Comparison of ENCODE assay signal across 15 mouse cellular contexts in the genomic region with DNA sequence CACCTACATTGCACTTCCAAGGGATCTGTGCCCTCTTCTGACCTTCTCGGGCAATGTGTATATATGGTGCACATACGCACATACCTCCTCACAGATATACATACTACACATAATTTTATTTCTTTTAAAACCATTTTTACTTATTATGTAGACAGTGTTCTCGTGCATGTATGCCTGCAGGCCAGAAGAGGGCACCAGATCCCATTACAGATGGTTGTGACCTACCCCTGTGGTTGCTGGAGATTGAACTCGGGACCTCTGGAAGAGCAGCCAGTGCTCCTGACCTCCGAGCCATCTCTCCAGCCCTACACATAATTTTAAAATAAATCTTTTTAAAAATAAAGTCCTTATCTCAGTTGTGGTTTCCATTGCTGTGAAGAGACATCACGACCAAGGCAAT. TPM values are rescaled to one million over a fixed set of nuclear protein-coding genes. Genes with fewer than 3 reads are reported as not detected.
DNase-seq lines count a peak whose midpoint lies in the region; TF ChIP-seq lines count a peak whose summit lies in the region.
"Had no signal": no experiment of that assay in that cellular context is flagged by ENCODE, and none has a peak within 500 bp of the region (broad histone marks: within the 10 kb centered on the region; RNA-seq: fewer than 3 reads in every experiment).

No protein-coding gene starts in this region.

- no peak for TF ChIP-seq POLR2A in lung, adult 2 months (IDR thresholded peaks at IDR 0.05; ENCODE audit: borderline replicate concordance, extremely low read depth, low read depth, low read length)
- TF ChIP-seq POLR2A in brain, embryonic 14.5 days (IDR thresholded peaks at IDR 0.05; ENCODE audit: borderline replicate concordance, extremely low read depth, insufficient read depth, insufficient read length, poor library complexity, severe bottlenecking) = no peak

- peaks cover 3% of the 10 kb centered on the region; the same call in 1 of the 2 replicates for H3K4me1 ChIP-seq in lung, adult 2 months (ENCODE audit: control insufficient read depth, insufficient read depth, low read length)
- peaks cover 12% of the 10 kb centered on the region for H3K4me1 ChIP-seq in limb, embryonic 10.5 days

- no peaks in the 10 kb centered on the region for H3K9me3 ChIP-seq in limb, embryonic 10.5 days (replicated peaks)
- H3K9me3 ChIP-seq: limb, embryonic 12.5 days had no signal

- H3K27me3 ChIP-seq in limb, embryonic 10.5 days (ENCODE audit: low read depth, poor library complexity, severe bottlenecking) = no peaks in the 10 kb centered on the region
- H3K27me3 ChIP-seq: limb, embryonic 12.5 days had no signal

- intact Hi-C loops in gastrocnemius, adult 2 months (cut with DNase I) = no loop called here

- H3K4me3 ChIP-seq in gastrocnemius, adult 2 months = no peak overlapping the region
- H3K4me3 ChIP-seq in lung, adult 2 months (replicated peaks; ENCODE audit: extremely low read depth, low read depth, low read length) = no peak overlapping the region
- no peak overlapping the region for H3K4me3 ChIP-seq in limb, embryonic 10.5 days
- H3K4me3 ChIP-seq: limb, embryonic 12.5 days had no signal

- peak; percentile 50 for TF ChIP-seq CTCF in gastrocnemius, adult 2 months (IDR thresholded peaks at IDR 0.05)
- TF ChIP-seq CTCF in lung, adult 2 months (IDR thresholded peaks at IDR 0.05; ENCODE audit: insufficient read depth, low read length) = peak; percentile 32; the same call in 1 of the 2 replicates
- peak; percentile 20; the same call in 1 of the 2 replicates for TF ChIP-seq CTCF in brain, embryonic 14.5 days (IDR thresholded peaks at IDR 0.05; ENCODE audit: borderline replicate concordance, extremely low read depth, insufficient read depth, insufficient read length)

- 79% methylated on average over 6 of the region's 6 CpGs for WGBS in lung, adult 2 months
- 85% methylated on average over 6 of the region's 6 CpGs for WGBS in limb, embryonic 10.5 days

- DNase-seq in gastrocnemius, adult 2 months = no peak
- no peak for DNase-seq in gastrocnemius, adult 8-10 months (ENCODE audit: low spot score in 2 of 2)
- DNase-seq in lung, adult 2 months = no peak
- DNase-seq in lung, postnatal 4 days = no peak
- peak; percentile 29 for DNase-seq in CD4-positive helper T cell, adult 2 months (ENCODE audit: low read depth, low spot score)
- no peak for DNase-seq in brain, embryonic 14.5 days (ENCODE audit: low read depth)
- DNase-seq in limb, embryonic 10.5 days (ENCODE audit: low spot score) = no peak
- no peak for DNase-seq in urinary bladder, adult 18-20 months (ENCODE audit: low spot score in 2 of 2)
- DNase-seq: cerebellum, postnatal 14 days; kidney, adult 18-20 months had no signal

- H3K36me3 ChIP-seq in limb, embryonic 10.5 days = peaks cover 8% of the 10 kb centered on the region
- H3K36me3 ChIP-seq: limb, embryonic 12.5 days had no signal

- H3K27ac ChIP-seq in gastrocnemius, adult 2 months = no peak overlapping the region
- no peak overlapping the region for H3K27ac ChIP-seq in limb, embryonic 10.5 days
- H3K27ac ChIP-seq: limb, embryonic 12.5 days; macrophage had no signal

RNA-seq across cellular contexts. Expression of gene Rfc1, which starts 2.9 kb away (rescaled TPM):
- total RNA-seq in gastrocnemius, adult 2 months (2021) = 10 to 100 TPM; 26.3 to 27.7 TPM
- total RNA-seq in gastrocnemius, adult 8-10 months (2022) = 10 to 100 TPM; 23.6 to 32.0 (median 28.3) TPM
- polyA plus RNA-seq in lung, adult 2 months (2012; rRNA removed) = 7.4 and 11.6 TPM in 2 replicates
- 20.1 and 21.0 TPM in 2 replicates for polyA plus RNA-seq in brain, embryonic 14.5 days (2012; rRNA removed)
- 90.3 and 103 TPM in 2 replicates for polyA plus RNA-seq in limb, embryonic 10.5 days (2016; fragmentation: Nextera tagmentation; extraction: Ambion mirVana)

RNA-seq across cellular contexts. Expression of gene Klb, which starts 9.7 kb away (rescaled TPM):
- under 1 TPM in 1 of 2 experiments, not detected in 1; 0.20 TPM for total RNA-seq in gastrocnemius, adult 2 months (2021)
- under 1 TPM in 3 of 4 experiments, not detected in 1; 0.09 to 0.16 (median 0.10) TPM for total RNA-seq in gastrocnemius, adult 8-10 months (2022)
- polyA plus RNA-seq in lung, adult 2 months (2012; rRNA removed) = 0.44 and 0.78 TPM in 2 replicates
- polyA plus RNA-seq in brain, embryonic 14.5 days (2012; rRNA removed) = 0.13 and 0.14 TPM in 2 replicates
- 0.08 TPM in 1 of 2 replicates, not detected in the other for polyA plus RNA-seq in limb, embryonic 10.5 days (2016; fragmentation: Nextera tagmentation; extraction: Ambion mirVana)
- total RNA-seq: granulocyte monocyte progenitor cell, adult 5-6 weeks; neutrophil, adult 5-6 weeks had no signal
- polyA plus RNA-seq: activated CD4-positive, CD25-positive, alpha-beta regulatory T cell, adult 4 months; macrophage had no signal

RNA-seq across cellular contexts. Expression of gene Rpl9, which starts 52.9 kb away (rescaled TPM):
- 100 to 1,000 TPM; 502 to 606 TPM for total RNA-seq in gastrocnemius, adult 2 months (2021)
- 100 to 1,000 TPM; 555 to 707 (median 597) TPM for total RNA-seq in gastrocnemius, adult 8-10 months (2022)
- polyA plus RNA-seq in lung, adult 2 months (2012; rRNA removed) = 152 and 224 TPM in 2 replicates
- 765 and 780 TPM in 2 replicates for polyA plus RNA-seq in brain, embryonic 14.5 days (2012; rRNA removed)
- polyA plus RNA-seq in limb, embryonic 10.5 days (2016; fragmentation: Nextera tagmentation; extraction: Ambion mirVana) = 991 and 1,125 TPM in 2 replicates

RNA-seq across cellular contexts. Expression of gene Lias, which starts 52.9 kb away (rescaled TPM):
- 10 to 100 TPM; 38.8 to 41.3 TPM for total RNA-seq in gastrocnemius, adult 2 months (2021)
- 10 to 100 TPM; 37.2 to 39.2 (median 37.9) TPM for total RNA-seq in gastrocnemius, adult 8-10 months (2022)
- 6.3 and 13.1 TPM in 2 replicates for polyA plus RNA-seq in lung, adult 2 months (2012; rRNA removed)
- polyA plus RNA-seq in brain, embryonic 14.5 days (2012; rRNA removed) = 33.3 and 35.3 TPM in 2 replicates
- 71.3 and 75.6 TPM in 2 replicates for polyA plus RNA-seq in limb, embryonic 10.5 days (2016; fragmentation: Nextera tagmentation; extraction: Ambion mirVana)
